Mouse (Mus musculus): ENCODE measurements around the gene Senp8. TPM values are rescaled to one million over a fixed set of nuclear protein-coding genes. Genes with fewer than 3 reads are reported as not detected.
A peak's percentile ranks its signal among the peaks of the same experiment; 100 is the strongest.
"Not testable (repeated sequence)": the region's sequence is repeated elsewhere in the genome, so short reads cannot be mapped to it uniquely, and the experiment has no call there.

The Senp8 gene
- polyA plus RNA-seq (2014; fragmentation: Nextera tagmentation; extraction: Ambion mirVana), result 10.9 and 12.6 TPM in 2 replicates

DNA sequence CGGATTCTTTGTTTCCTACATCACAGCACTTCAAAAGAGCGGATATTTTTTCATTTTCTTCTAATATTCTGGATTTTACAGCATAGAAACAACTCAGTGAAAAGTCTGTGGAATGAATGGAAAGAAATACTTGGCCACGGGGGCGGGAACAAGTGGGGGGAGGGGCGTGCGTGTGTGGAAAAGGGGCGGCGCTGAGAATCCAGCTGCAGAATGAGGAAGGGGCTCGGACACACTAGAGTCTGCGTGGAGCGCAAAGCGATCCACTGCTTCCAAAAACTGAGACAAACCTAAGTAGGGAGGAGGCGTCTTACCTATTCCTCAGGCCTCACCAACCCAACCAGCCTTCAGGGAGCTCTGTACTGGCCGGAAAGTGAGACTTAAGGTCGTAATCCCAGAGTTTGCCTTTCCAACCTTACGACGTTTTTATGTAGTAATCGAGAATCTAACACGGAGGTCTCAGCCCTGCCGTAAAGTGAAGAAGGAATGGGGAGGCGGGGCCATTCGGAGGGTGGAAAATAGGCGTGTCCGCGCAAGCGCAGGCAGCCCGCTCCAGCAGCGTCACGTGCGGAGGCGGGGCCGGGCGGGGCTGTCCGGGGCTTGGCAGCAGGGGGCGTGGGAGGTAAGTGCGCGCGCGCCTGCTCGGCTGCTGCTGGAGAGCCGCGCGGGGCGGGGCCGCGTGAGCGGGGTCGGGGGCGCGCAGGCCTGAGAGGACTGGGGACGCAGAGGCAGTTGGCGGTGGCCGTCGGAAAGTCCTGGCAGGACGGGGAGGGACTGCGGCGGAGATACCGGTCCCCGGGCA lies at the start of gene Senp8, which contains the start of gene Myo9a:
Gene Senp8 (minus strand): TSS at position 444 of the 799 bp plus-strand sequence.
Gene Myo9a (plus strand): TSS at position 630 of the 799 bp plus-strand sequence.
- no peaks in the 10 kb centered on the region for H3K27me3 ChIP-seq (ENCODE audit: control insufficient read depth, insufficient read depth, low read length)
- H3K27ac ChIP-seq (replicated peaks in 1 of 2; ENCODE audit: control insufficient read depth in 1 of 2, insufficient read depth in 1 of 2, low read depth in 2 of 2, low read length in 2 of 2), result peak within 1 kb of the TSS; percentile 95 to 98
- H3K9ac ChIP-seq (ENCODE audit: low read length), result peak within 1 kb of the TSS; percentile 85
- under 1% methylated on average over 57 of the region's 59 CpGs for WGBS
- ATAC-seq (ENCODE audit: insufficient number of reproducible peaks, insufficient read depth, low FRiP score, low read depth), result peak; percentile 96
- peak within 1 kb of the TSS; percentile 92 for H3K4me2 ChIP-seq (ENCODE audit: low read length)
- H3K36me3 ChIP-seq (ENCODE audit: control insufficient read depth, insufficient read depth, low read length), result no peaks in the 10 kb centered on the region
- peak within 1 kb of the TSS; percentile 87 to 99 for H3K4me3 ChIP-seq (ENCODE audit: control insufficient read depth in 1 of 2, insufficient read depth in 1 of 2, low read depth in 1 of 2, low read length in 2 of 2)
- H3K4me1 ChIP-seq (ENCODE audit: control insufficient read depth in 2 of 2, insufficient read depth in 2 of 2, low read length in 2 of 2), result peaks cover 2 to 17% of the 10 kb centered on the region in 2 experiments; a peak in 3 of 4 replicates
- H3K9me3 ChIP-seq (ENCODE audit: control insufficient read depth, low read length), result no peaks in the 10 kb centered on the region

DNA sequence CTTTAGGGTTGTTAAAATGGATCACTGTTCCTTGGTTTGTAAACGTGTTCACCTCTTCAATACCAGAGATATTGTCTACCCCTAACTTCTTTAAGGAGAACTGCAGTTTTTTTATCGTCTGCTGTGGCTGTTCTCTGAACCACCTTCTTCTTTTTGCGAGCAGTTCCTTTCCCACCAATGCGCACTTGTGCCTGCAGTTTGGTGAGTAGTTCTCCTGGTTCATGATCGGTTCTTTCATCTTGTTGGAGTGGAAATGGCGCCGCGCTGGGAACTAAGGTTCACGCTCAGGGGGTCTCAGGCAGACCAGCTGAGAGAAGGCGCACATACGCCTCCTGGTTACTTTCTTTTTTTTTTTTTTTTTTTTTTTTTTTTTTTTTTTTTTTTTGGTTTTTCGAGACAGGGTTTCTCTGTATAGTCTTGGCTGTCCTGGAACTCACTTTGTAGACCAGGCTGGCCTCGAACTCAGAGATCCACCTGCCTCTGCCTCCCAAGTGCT lies 16.5 kb upstream of the Senp8 start:
- not testable (repeated sequence) for H3K4me1 ChIP-seq (ENCODE audit: control insufficient read depth in 2 of 2, insufficient read depth in 2 of 2, low read length in 2 of 2); H3K9ac ChIP-seq (ENCODE audit: low read length); ATAC-seq (ENCODE audit: insufficient number of reproducible peaks, insufficient read depth, low FRiP score, low read depth); H3K4me2 ChIP-seq (ENCODE audit: low read length); H3K4me3 ChIP-seq (ENCODE audit: control insufficient read depth in 1 of 2, insufficient read depth in 1 of 2, low read depth in 1 of 2, low read length in 2 of 2); H3K27ac ChIP-seq (replicated peaks in 1 of 2; ENCODE audit: control insufficient read depth in 1 of 2, insufficient read depth in 1 of 2, low read depth in 2 of 2, low read length in 2 of 2); H3K9me3 ChIP-seq (ENCODE audit: control insufficient read depth, low read length); H3K36me3 ChIP-seq (ENCODE audit: control insufficient read depth, insufficient read depth, low read length); H3K27me3 ChIP-seq (ENCODE audit: control insufficient read depth, insufficient read depth, low read length)
- 87% methylated on average over 12 of the region's 13 CpGs for WGBS

DNA sequence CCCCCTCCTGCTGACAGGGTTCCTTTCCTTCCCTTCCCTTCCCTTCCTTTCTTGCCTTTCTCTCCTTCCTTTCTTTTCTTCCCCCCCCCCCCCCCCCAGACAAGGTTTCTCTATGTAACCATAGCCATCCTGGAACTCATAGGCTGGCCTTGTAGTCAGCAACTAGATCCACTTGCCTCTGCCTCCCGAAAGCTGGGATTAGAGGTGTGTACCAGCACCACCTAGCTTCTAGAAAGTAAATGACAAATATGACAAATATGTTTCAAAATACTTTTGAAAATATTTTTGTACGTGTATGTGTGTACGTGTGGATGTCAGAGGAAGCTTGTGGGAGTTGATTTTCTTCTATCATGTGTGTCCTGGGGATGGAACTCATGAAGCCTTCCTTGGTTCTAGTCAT lies 10.0 kb upstream of the Senp8 start:
- WGBS, result 52% methylated on average over 3 of the region's 3 CpGs
- no peaks in the 10 kb centered on the region for H3K4me1 ChIP-seq (ENCODE audit: control insufficient read depth in 2 of 2, insufficient read depth in 2 of 2, low read length in 2 of 2)

DNA sequence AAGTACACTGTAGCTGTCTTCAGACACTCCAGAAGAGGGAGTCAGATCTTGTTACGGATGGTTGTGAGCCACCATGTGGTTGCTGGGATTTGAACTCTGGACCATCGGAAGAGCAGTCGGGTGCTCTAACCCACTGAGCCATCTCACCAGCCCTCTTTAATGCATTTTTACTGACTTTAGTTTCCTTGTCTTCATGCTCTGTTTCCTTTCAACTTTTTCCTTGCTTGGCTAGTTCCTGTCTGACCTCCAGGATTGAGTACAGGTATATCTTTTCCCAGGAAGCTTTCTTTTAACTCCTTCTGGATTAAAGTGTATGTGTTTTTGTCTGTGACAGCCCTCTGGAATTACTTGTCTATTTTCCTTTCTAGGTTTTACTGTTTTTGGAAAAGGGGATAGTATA lies 6.5 kb upstream of the Senp8 start:
- not testable (repeated sequence) for H3K27ac ChIP-seq (replicated peaks in 1 of 2; ENCODE audit: control insufficient read depth in 1 of 2, insufficient read depth in 1 of 2, low read depth in 2 of 2, low read length in 2 of 2); H3K4me2 ChIP-seq (ENCODE audit: low read length); H3K9ac ChIP-seq (ENCODE audit: low read length); H3K9me3 ChIP-seq (ENCODE audit: control insufficient read depth, low read length); H3K4me1 ChIP-seq (ENCODE audit: control insufficient read depth in 2 of 2, insufficient read depth in 2 of 2, low read length in 2 of 2); H3K27me3 ChIP-seq (ENCODE audit: control insufficient read depth, insufficient read depth, low read length); H3K4me3 ChIP-seq (ENCODE audit: control insufficient read depth in 1 of 2, insufficient read depth in 1 of 2, low read depth in 1 of 2, low read length in 2 of 2); ATAC-seq (ENCODE audit: insufficient number of reproducible peaks, insufficient read depth, low FRiP score, low read depth); H3K36me3 ChIP-seq (ENCODE audit: control insufficient read depth, insufficient read depth, low read length)
- WGBS, result 88% methylated on average over 2 of the region's 3 CpGs

More for the DNA sequence above, 10.0 kb upstream of the Senp8 start:
- Histone ChIP-seq H3K27me3 (ENCODE audit: control insufficient read depth, insufficient read depth, low read length) (no peaks in the 10 kb centered on the region), H3K9me3 (ENCODE audit: control insufficient read depth, low read length) (no peaks in the 10 kb centered on the region), H3K9ac (ENCODE audit: low read length) (no peak overlapping the region), H3K36me3 (ENCODE audit: control insufficient read depth, insufficient read depth, low read length) (no peaks in the 10 kb centered on the region), H3K4me2 (ENCODE audit: low read length) (no peak overlapping the region), H3K4me3 (ENCODE audit: control insufficient read depth in 1 of 2, insufficient read depth in 1 of 2, low read depth in 1 of 2, low read length in 2 of 2) (no peak overlapping the region), H3K27ac (replicated peaks in 1 of 2; ENCODE audit: control insufficient read depth in 1 of 2, insufficient read depth in 1 of 2, low read depth in 2 of 2, low read length in 2 of 2) (no peak overlapping the region)
- ATAC-seq (ENCODE audit: insufficient number of reproducible peaks, insufficient read depth, low FRiP score, low read depth), result no peak

DNA sequence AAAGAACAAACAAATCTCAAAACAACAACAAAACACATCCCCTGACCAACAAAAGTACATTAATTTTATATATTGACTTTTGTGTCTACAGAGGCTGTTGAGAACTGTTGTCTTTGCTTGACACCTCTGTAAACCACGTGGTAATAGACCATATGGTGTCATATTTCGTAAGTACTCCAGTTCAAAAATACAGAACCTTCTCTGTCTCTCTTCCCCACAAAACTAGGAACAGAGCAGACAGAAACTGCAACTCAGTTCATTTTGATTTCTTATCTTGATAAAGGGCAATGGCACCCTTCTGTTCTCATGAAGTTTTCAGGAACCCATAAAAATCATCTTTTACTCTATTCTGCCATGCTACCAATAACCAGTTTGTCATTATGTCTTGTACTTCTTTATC lies 4.7 kb upstream of the Senp8 start:
- no peak for ATAC-seq (ENCODE audit: insufficient number of reproducible peaks, insufficient read depth, low FRiP score, low read depth)
- Histone ChIP-seq H3K27me3 (ENCODE audit: control insufficient read depth, insufficient read depth, low read length) (no peaks in the 10 kb centered on the region), H3K9me3 (ENCODE audit: control insufficient read depth, low read length) (no peaks in the 10 kb centered on the region), H3K36me3 (ENCODE audit: control insufficient read depth, insufficient read depth, low read length) (no peaks in the 10 kb centered on the region), H3K4me1 (ENCODE audit: control insufficient read depth in 2 of 2, insufficient read depth in 2 of 2, low read length in 2 of 2) (peaks cover 0 to 4% of the 10 kb centered on the region in 2 experiments; a peak in 2 of 4 replicates), H3K27ac (replicated peaks in 1 of 2; ENCODE audit: control insufficient read depth in 1 of 2, insufficient read depth in 1 of 2, low read depth in 2 of 2, low read length in 2 of 2) (no peak overlapping the region), H3K4me2 (ENCODE audit: low read length) (no peak overlapping the region), H3K4me3 (ENCODE audit: control insufficient read depth in 1 of 2, insufficient read depth in 1 of 2, low read depth in 1 of 2, low read length in 2 of 2) (no peak overlapping the region), H3K9ac (ENCODE audit: low read length) (no peak overlapping the region)
- WGBS, result 66% methylated on average over 2 of the region's 2 CpGs

DNA sequence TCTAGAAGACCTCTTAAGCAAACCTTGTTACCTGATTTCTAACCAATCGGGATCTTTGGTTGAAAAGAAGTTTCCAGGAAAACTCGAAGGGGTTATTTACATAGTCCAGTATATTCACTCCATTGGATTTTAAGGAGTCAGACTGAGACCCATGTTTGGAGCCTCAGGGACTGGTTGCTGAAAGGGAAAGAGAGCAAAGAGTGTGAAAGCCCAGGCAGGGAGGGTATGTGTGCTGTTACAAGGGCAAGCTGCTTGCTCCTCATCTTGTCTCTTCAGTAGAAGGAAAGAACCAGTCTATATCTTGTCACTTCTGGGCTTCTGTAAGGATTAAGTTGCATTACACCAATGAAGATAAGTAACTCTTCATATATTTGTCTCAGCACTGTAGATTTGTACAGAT lies 1.5 kb upstream of the Senp8 start:
- Histone ChIP-seq H3K4me1 (ENCODE audit: control insufficient read depth in 2 of 2, insufficient read depth in 2 of 2, low read length in 2 of 2) (peaks cover 2 to 17% of the 10 kb centered on the region in 2 experiments; a peak in 3 of 4 replicates), H3K9ac (ENCODE audit: low read length) (peak overlapping the region; percentile 85), H3K27me3 (ENCODE audit: control insufficient read depth, insufficient read depth, low read length) (no peaks in the 10 kb centered on the region), H3K36me3 (ENCODE audit: control insufficient read depth, insufficient read depth, low read length) (no peaks in the 10 kb centered on the region), H3K27ac (replicated peaks in 1 of 2; ENCODE audit: control insufficient read depth in 1 of 2, insufficient read depth in 1 of 2, low read depth in 2 of 2, low read length in 2 of 2) (peak overlapping the region in 1 of 2 experiments; percentile 95; a peak in 2 of 4 replicates), H3K9me3 (ENCODE audit: control insufficient read depth, low read length) (no peaks in the 10 kb centered on the region), H3K4me3 (ENCODE audit: control insufficient read depth in 1 of 2, insufficient read depth in 1 of 2, low read depth in 1 of 2, low read length in 2 of 2) (peak overlapping the region; percentile 87 to 93), H3K4me2 (ENCODE audit: low read length) (peak overlapping the region; percentile 92)
- no peak for ATAC-seq (ENCODE audit: insufficient number of reproducible peaks, insufficient read depth, low FRiP score, low read depth)
- 10% methylated on average over 2 of the region's 2 CpGs for WGBS

DNA sequence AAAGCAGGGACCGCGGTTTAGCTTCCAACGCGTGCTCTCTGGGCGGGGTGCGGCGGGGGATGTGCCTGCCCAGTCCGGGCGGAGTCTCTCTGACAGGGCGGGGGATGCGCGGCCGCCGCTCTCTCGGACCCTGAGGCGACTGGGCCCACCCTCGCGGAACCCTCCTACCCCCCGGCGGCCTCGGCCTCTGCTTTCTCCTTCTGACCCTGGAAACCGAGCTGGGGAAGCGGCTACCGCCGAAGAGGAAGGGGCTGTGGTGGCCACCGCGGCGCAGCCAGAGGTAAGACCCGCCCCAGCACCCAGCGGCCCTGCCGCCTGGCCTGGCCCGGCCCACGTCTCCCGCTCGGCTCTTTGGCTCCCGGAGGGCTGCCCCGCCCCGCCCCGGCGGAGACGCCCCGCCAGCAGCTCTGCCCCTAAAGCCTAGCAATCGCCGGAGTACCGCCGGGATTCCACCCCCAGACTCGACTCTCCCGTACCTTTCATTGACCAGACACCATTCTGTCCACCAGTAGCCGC lies 614 bp upstream of the Senp8 start:
- WGBS, result under 1% methylated on average over 42 of the region's 49 CpGs
- peak overlapping the region; percentile 87 to 93 for H3K4me3 ChIP-seq (ENCODE audit: control insufficient read depth in 1 of 2, insufficient read depth in 1 of 2, low read depth in 1 of 2, low read length in 2 of 2)

More for the DNA sequence above, 614 bp upstream of the Senp8 start:
- H3K36me3 ChIP-seq (ENCODE audit: control insufficient read depth, insufficient read depth, low read length), result no peaks in the 10 kb centered on the region
- peak overlapping the region; percentile 93 to 95 for H3K27ac ChIP-seq (replicated peaks in 1 of 2; ENCODE audit: control insufficient read depth in 1 of 2, insufficient read depth in 1 of 2, low read depth in 2 of 2, low read length in 2 of 2)
- peaks cover 2 to 17% of the 10 kb centered on the region in 2 experiments; a peak in 3 of 4 replicates for H3K4me1 ChIP-seq (ENCODE audit: control insufficient read depth in 2 of 2, insufficient read depth in 2 of 2, low read length in 2 of 2)
- no peaks in the 10 kb centered on the region for H3K9me3 ChIP-seq (ENCODE audit: control insufficient read depth, low read length)
- peak; percentile 94 for ATAC-seq (ENCODE audit: insufficient number of reproducible peaks, insufficient read depth, low FRiP score, low read depth)
- H3K9ac ChIP-seq (ENCODE audit: low read length), result peak overlapping the region; percentile 85
- H3K4me2 ChIP-seq (ENCODE audit: low read length), result peak overlapping the region; percentile 92
- H3K27me3 ChIP-seq (ENCODE audit: control insufficient read depth, insufficient read depth, low read length), result no peaks in the 10 kb centered on the region

All from heart, embryonic 14.5 days (tissue).